In the genomic region with DNA sequence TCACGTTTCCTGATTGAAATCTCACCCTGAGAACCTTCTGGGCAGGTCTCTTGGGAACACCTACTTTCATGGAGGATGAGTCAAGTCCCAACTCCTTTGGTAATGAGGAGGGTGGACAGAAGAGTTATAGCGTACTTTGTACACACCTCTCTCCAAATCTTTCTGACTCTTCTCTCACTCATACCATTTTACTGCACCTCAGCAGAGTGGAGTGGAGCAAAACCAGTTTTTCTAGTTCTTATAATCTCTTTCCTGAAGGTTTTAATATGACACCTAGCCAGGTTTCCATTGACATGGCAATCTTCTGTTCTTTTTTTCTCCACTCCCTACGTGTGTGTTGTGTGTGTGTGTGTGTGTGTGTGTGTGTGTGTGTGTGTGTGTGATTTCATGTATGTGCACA, we compare ENCODE assay signal across 26 mouse cellular contexts. TPM values are rescaled to one million over a fixed set of nuclear protein-coding genes. Genes with fewer than 3 reads are reported as not detected.
DNase-seq lines count a peak whose midpoint lies in the region; ATAC-seq and TF ChIP-seq lines count a peak whose summit lies in the region.
"Had no signal": no experiment of that assay in that cellular context is flagged by ENCODE, and none has a peak within 500 bp of the region (broad histone marks: within the 10 kb centered on the region; RNA-seq: fewer than 3 reads in every experiment).

No protein-coding gene starts in this region.

- WGBS in intestine, embryonic 14.5 days = 70% methylated on average over 3 of the region's 3 CpGs
- WGBS in intestine, postnatal 0 days = 41% methylated on average over 3 of the region's 3 CpGs
- 63% methylated on average over 3 of the region's 3 CpGs for WGBS in embryonic facial prominence, embryonic 14.5 days
- 49% methylated on average over 3 of the region's 3 CpGs for WGBS in embryonic facial prominence, embryonic 15.5 days
- 35% methylated on average over 3 of the region's 3 CpGs for WGBS in intestine, embryonic 16.5 days

- no peaks in the 10 kb centered on the region for H3K36me3 ChIP-seq in intestine, embryonic 14.5 days (ENCODE audit: control insufficient read depth, insufficient read depth, low read length)
- no peaks in the 10 kb centered on the region for H3K36me3 ChIP-seq in intestine, postnatal 0 days (ENCODE audit: control insufficient read depth, insufficient read depth)
- no peaks in the 10 kb centered on the region for H3K36me3 ChIP-seq in embryonic facial prominence, embryonic 14.5 days (ENCODE audit: control insufficient read depth, insufficient read depth, low read length)
- no peaks in the 10 kb centered on the region for H3K36me3 ChIP-seq in embryonic facial prominence, embryonic 15.5 days
- no peaks in the 10 kb centered on the region for H3K36me3 ChIP-seq in intestine, embryonic 16.5 days (ENCODE audit: control insufficient read depth, insufficient read depth, low read length)
- H3K36me3 ChIP-seq: embryonic facial prominence, embryonic 13.5 days; forebrain, embryonic 10.5 days; forebrain, embryonic 12.5 days had no signal

- H3K9me3 ChIP-seq in intestine, embryonic 14.5 days (ENCODE audit: control insufficient read depth, low read length) = no peaks in the 10 kb centered on the region
- H3K9me3 ChIP-seq in intestine, postnatal 0 days (ENCODE audit: control insufficient read depth) = no peaks in the 10 kb centered on the region
- H3K9me3 ChIP-seq in embryonic facial prominence, embryonic 14.5 days (ENCODE audit: control insufficient read depth, low read length) = no peaks in the 10 kb centered on the region
- no peaks in the 10 kb centered on the region for H3K9me3 ChIP-seq in embryonic facial prominence, embryonic 15.5 days (replicated peaks)
- no peaks in the 10 kb centered on the region for H3K9me3 ChIP-seq in intestine, embryonic 16.5 days (ENCODE audit: control insufficient read depth, low read length)
- H3K9me3 ChIP-seq: embryonic facial prominence, embryonic 13.5 days; forebrain, embryonic 10.5 days; forebrain, embryonic 12.5 days had no signal

- H3K27me3 ChIP-seq in intestine, embryonic 14.5 days (replicated peaks; ENCODE audit: control insufficient read depth, insufficient read depth, low read length) = no peaks in the 10 kb centered on the region
- H3K27me3 ChIP-seq in intestine, postnatal 0 days (replicated peaks; ENCODE audit: control insufficient read depth, insufficient read depth, low read length) = no peaks in the 10 kb centered on the region
- H3K27me3 ChIP-seq in embryonic facial prominence, embryonic 14.5 days (replicated peaks; ENCODE audit: control insufficient read depth, insufficient read depth, low read length) = no peaks in the 10 kb centered on the region
- no peaks in the 10 kb centered on the region for H3K27me3 ChIP-seq in embryonic facial prominence, embryonic 15.5 days
- H3K27me3 ChIP-seq in intestine, embryonic 16.5 days (replicated peaks; ENCODE audit: control insufficient read depth, insufficient read depth, low read length) = no peaks in the 10 kb centered on the region
- H3K27me3 ChIP-seq: embryonic facial prominence, embryonic 13.5 days; forebrain, embryonic 12.5 days had no signal

- H3K4me1 ChIP-seq in intestine, embryonic 14.5 days (replicated peaks; ENCODE audit: control insufficient read depth, insufficient read depth, low read length) = no peaks in the 10 kb centered on the region
- H3K4me1 ChIP-seq in intestine, postnatal 0 days (replicated peaks; ENCODE audit: control insufficient read depth, insufficient read depth, low read length) = no peaks in the 10 kb centered on the region
- H3K4me1 ChIP-seq in embryonic facial prominence, embryonic 14.5 days (ENCODE audit: control insufficient read depth, insufficient read depth, low read length) = no peaks in the 10 kb centered on the region
- H3K4me1 ChIP-seq in embryonic facial prominence, embryonic 15.5 days = no peaks in the 10 kb centered on the region
- no peaks in the 10 kb centered on the region for H3K4me1 ChIP-seq in intestine, embryonic 16.5 days (ENCODE audit: control insufficient read depth, insufficient read depth, low read length)
- H3K4me1 ChIP-seq: embryonic facial prominence, embryonic 13.5 days; forebrain, embryonic 12.5 days had no signal

- H3K9ac ChIP-seq in intestine, embryonic 14.5 days (ENCODE audit: low read length) = no peak overlapping the region
- no peak overlapping the region for H3K9ac ChIP-seq in intestine, postnatal 0 days (ENCODE audit: low read depth, low read length)
- H3K9ac ChIP-seq in embryonic facial prominence, embryonic 14.5 days (ENCODE audit: low read depth, low read length) = no peak overlapping the region
- no peak overlapping the region for H3K9ac ChIP-seq in embryonic facial prominence, embryonic 15.5 days
- no peak overlapping the region for H3K9ac ChIP-seq in intestine, embryonic 16.5 days (ENCODE audit: low read depth, low read length)
- H3K9ac ChIP-seq: embryonic facial prominence, embryonic 13.5 days; forebrain, embryonic 12.5 days had no signal

- no peak for DNase-seq in intestine, embryonic 14.5 days (ENCODE audit: low spot score)
- peak; percentile 59 for DNase-seq in embryonic facial prominence, embryonic 14.5 days (ENCODE audit: low spot score)
- no peak for DNase-seq in kidney, postnatal 4 days
- no peak for DNase-seq in testis, postnatal 10 days (ENCODE audit: low spot score)
- no peak for DNase-seq in heart, postnatal 10 days
- DNase-seq: adrenal gland, adult 2 months; adrenal gland, postnatal 10 days; adrenal gland, postnatal 25 days; cerebellum, adult 11 months; cerebellum, adult 18-20 months; cerebellum, adult 8-10 months; cerebellum, adult 9-11 months; cerebellum, postnatal 14 days; cerebellum, postnatal 36 days; embryo, embryonic 11 days had no signal

- H3K4me3 ChIP-seq in intestine, embryonic 14.5 days (ENCODE audit: low read depth, low read length) = no peak overlapping the region
- no peak overlapping the region for H3K4me3 ChIP-seq in intestine, postnatal 0 days (ENCODE audit: low read depth, low read length)
- no peak overlapping the region for H3K4me3 ChIP-seq in embryonic facial prominence, embryonic 14.5 days (ENCODE audit: low read depth, low read length)
- no peak overlapping the region for H3K4me3 ChIP-seq in embryonic facial prominence, embryonic 15.5 days (replicated peaks)
- H3K4me3 ChIP-seq in intestine, embryonic 16.5 days (ENCODE audit: low read length) = no peak overlapping the region
- H3K4me3 ChIP-seq: embryonic facial prominence, embryonic 13.5 days; erythroblast, embryonic 14.5 days; forebrain, embryonic 10.5 days; forebrain, embryonic 12.5 days had no signal

- no peak for TF ChIP-seq CTCF in intestine, postnatal 0 days (IDR thresholded peaks at IDR 0.05; ENCODE audit: low read depth)

- H3K27ac ChIP-seq in intestine, embryonic 14.5 days (ENCODE audit: low read depth) = no peak overlapping the region
- no peak overlapping the region for H3K27ac ChIP-seq in intestine, postnatal 0 days (ENCODE audit: low read depth, low read length)
- no peak overlapping the region for H3K27ac ChIP-seq in embryonic facial prominence, embryonic 14.5 days (replicated peaks; ENCODE audit: low read depth, low read length)
- 0 out of 2 replicates have a peak overlapping the region, but pooled peaks have one; percentile 7 for H3K27ac ChIP-seq in embryonic facial prominence, embryonic 15.5 days (replicated peaks)
- no peak overlapping the region for H3K27ac ChIP-seq in intestine, embryonic 16.5 days (ENCODE audit: low read length)
- H3K27ac ChIP-seq: embryonic facial prominence, embryonic 13.5 days; forebrain, embryonic 10.5 days; forebrain, embryonic 12.5 days had no signal

- intact Hi-C loops in heart, postnatal 10 days (cut with DNase I) = no loop called here

- no peak overlapping the region for H3K4me2 ChIP-seq in intestine, embryonic 14.5 days (ENCODE audit: low read length)
- H3K4me2 ChIP-seq in intestine, postnatal 0 days (replicated peaks; ENCODE audit: low read depth) = no peak overlapping the region
- H3K4me2 ChIP-seq in embryonic facial prominence, embryonic 14.5 days (ENCODE audit: low read depth, low read length) = no peak overlapping the region
- H3K4me2 ChIP-seq in embryonic facial prominence, embryonic 15.5 days (replicated peaks) = no peak overlapping the region
- H3K4me2 ChIP-seq in intestine, embryonic 16.5 days (ENCODE audit: low read depth, low read length) = no peak overlapping the region
- H3K4me2 ChIP-seq: embryonic facial prominence, embryonic 13.5 days; forebrain, embryonic 12.5 days had no signal

- peak; percentile 74 for ATAC-seq in intestine, embryonic 14.5 days (replicated peaks; ENCODE audit: low FRiP score, low TSS enrichment, low read depth)
- no peak for ATAC-seq in intestine, postnatal 0 days
- peak; percentile 62; the same call in 1 of the 2 replicates for ATAC-seq in embryonic facial prominence, embryonic 14.5 days (ENCODE audit: low read depth)
- ATAC-seq in embryonic facial prominence, embryonic 15.5 days (ENCODE audit: insufficient number of reproducible peaks, low FRiP score, low TSS enrichment, low read depth) = no peak
- peak; percentile 72; the same call in 1 of the 2 replicates for ATAC-seq in intestine, embryonic 16.5 days
- ATAC-seq: forebrain, embryonic 14.5 days; forebrain, embryonic 16.5 days had no signal

RNA-seq across cellular contexts. Expression of a gene that starts 29.9 kb away (rescaled TPM):
- 12.7 and 14.4 TPM in 2 replicates for polyA plus RNA-seq in intestine, embryonic 14.5 days (2014; fragmentation: Nextera tagmentation; extraction: Ambion mirVana)
- 2.2 and 3.1 TPM in 2 replicates for polyA plus RNA-seq in intestine, postnatal 0 days (2015; fragmentation: Nextera tagmentation; extraction: Ambion mirVana)
- 16.6 and 19.2 TPM in 2 replicates for polyA plus RNA-seq in embryonic facial prominence, embryonic 14.5 days (2014; fragmentation: Nextera tagmentation; extraction: Ambion mirVana)
- polyA plus RNA-seq in embryonic facial prominence, embryonic 15.5 days (2015; fragmentation: Nextera tagmentation; extraction: Ambion mirVana) = 19.7 and 22.4 TPM in 2 replicates
- 8.6 and 9.5 TPM in 2 replicates for polyA plus RNA-seq in intestine, embryonic 16.5 days (2015; fragmentation: Nextera tagmentation; extraction: Ambion mirVana)
- 1 to 10 TPM; 5.5 to 5.8 TPM for total RNA-seq in heart, postnatal 10 days (2021)
- total RNA-seq: common myeloid progenitor, adult 5-6 weeks; MEL had no signal
- polyA plus RNA-seq: erythroblast, embryonic 14.5 days had no signal

Comparison
In these comparisons a context has a peak if more than half of its experiments do, and no peak if none do; other contexts are left out.
1. ATAC-seq: peak in intestine, embryonic 14.5 days (single experiment), embryonic facial prominence, embryonic 14.5 days (single experiment) and intestine, embryonic 16.5 days (single experiment); none in intestine, postnatal 0 days (single experiment) and embryonic facial prominence, embryonic 15.5 days (single experiment).